In the genomic region with DNA sequence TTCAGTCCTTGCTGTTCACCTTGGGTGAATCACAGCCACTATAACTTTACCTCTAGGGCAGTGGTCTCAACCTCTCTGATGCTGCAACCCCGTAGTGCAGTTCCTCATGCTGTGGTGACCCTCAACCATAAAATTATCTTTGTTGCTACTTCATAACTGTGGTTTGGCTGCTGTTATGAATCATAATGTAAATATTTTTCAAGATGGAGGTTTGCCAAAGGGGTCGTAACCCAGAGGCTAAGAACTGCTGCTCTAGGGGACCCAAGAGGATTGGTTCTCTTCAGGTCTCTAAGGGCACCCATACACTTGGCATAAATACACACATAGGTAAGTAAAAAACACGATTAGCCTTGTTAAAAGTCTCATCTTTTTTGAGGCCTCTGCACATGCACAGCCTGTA, we compare ENCODE assay signal across 17 mouse cellular contexts.
"Had no signal": no experiment of that assay in that cellular context is flagged by ENCODE, and none has a peak within 500 bp of the region (broad histone marks: within the 10 kb centered on the region; RNA-seq: fewer than 3 reads in every experiment).

No protein-coding gene starts in this region.

- H3K9ac ChIP-seq: limb, embryonic 12.5 days; limb, embryonic 15.5 days; liver, embryonic 14.5 days; liver, postnatal 0 days had no signal

- H3K9me3 ChIP-seq: limb, embryonic 12.5 days; limb, embryonic 15.5 days had no signal

- H3K27me3 ChIP-seq: limb, embryonic 12.5 days; limb, embryonic 15.5 days had no signal

- H3K4me1 ChIP-seq: limb, embryonic 12.5 days had no signal

- H3K4me3 ChIP-seq: limb, embryonic 12.5 days; limb, embryonic 15.5 days had no signal

- H3K4me2 ChIP-seq: limb, embryonic 12.5 days; limb, embryonic 15.5 days; liver, embryonic 11.5 days; midbrain, embryonic 11.5 days had no signal

- ATAC-seq: intestine, postnatal 0 days; liver, postnatal 0 days had no signal

- DNase-seq: kidney, adult 2 months; kidney, postnatal 25 days; left cerebral cortex, postnatal 4 days; liver, postnatal 0 days; midbrain, embryonic 14.5 days; right cerebral cortex, postnatal 14 days; right cerebral cortex, postnatal 4 days; thymus, adult 18-20 months; thymus, postnatal 36 days had no signal

- H3K27ac ChIP-seq: kidney, postnatal 0 days; limb, embryonic 12.5 days; limb, embryonic 15.5 days; liver, embryonic 14.5 days; stomach, postnatal 0 days had no signal
